In the genomic region with DNA sequence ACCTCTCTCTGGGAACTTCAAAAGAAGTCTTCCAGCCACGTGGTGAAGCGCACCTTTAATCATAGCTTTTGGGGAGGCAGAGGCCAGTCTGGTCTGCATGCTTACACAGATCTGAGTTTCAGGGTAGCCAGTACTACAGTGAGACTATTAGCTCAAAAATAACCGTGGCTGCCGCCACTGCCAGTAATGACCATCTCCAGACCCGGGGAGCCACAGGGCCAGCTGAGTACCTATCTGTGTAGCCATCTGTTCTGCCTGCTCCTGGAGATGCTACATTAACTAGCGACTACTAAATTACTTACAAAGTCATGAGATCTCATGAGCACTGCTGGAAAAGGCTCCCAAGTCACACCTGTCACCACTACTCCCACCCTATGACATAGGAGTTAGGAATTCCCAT, we compare ENCODE assay signal across 23 mouse cellular contexts. TPM values are rescaled to one million over a fixed set of nuclear protein-coding genes. Genes with fewer than 3 reads are reported as not detected.
DNase-seq lines count a peak whose midpoint lies in the region; ATAC-seq and TF ChIP-seq lines count a peak whose summit lies in the region.
"Had no signal": no experiment of that assay in that cellular context is flagged by ENCODE, and none has a peak within 500 bp of the region (broad histone marks: within the 10 kb centered on the region; RNA-seq: fewer than 3 reads in every experiment).

No protein-coding gene starts in this region.

- no peak for TF ChIP-seq CTCF in gastrocnemius, adult 2 months (IDR thresholded peaks at IDR 0.05)

- H3K36me3 ChIP-seq in hindbrain, embryonic 13.5 days = no peaks in the 10 kb centered on the region
- peaks cover 5% of the 10 kb centered on the region; the same call in 1 of the 2 replicates for H3K36me3 ChIP-seq in hindbrain, embryonic 10.5 days
- peaks cover 21% of the 10 kb centered on the region for H3K36me3 ChIP-seq in liver, embryonic 15.5 days (replicated peaks)
- H3K36me3 ChIP-seq: heart, embryonic 15.5 days; limb, embryonic 13.5 days; midbrain, embryonic 15.5 days had no signal

- intact Hi-C loops in gastrocnemius, adult 2 months (cut with DNase I) = no loop called here

- no peaks in the 10 kb centered on the region for H3K9me3 ChIP-seq in hindbrain, embryonic 13.5 days
- H3K9me3 ChIP-seq in hindbrain, embryonic 10.5 days = no peaks in the 10 kb centered on the region
- H3K9me3 ChIP-seq in liver, embryonic 15.5 days (replicated peaks) = no peaks in the 10 kb centered on the region
- H3K9me3 ChIP-seq: heart, embryonic 15.5 days; limb, embryonic 13.5 days; midbrain, embryonic 15.5 days had no signal

- H3K9ac ChIP-seq in hindbrain, embryonic 13.5 days = peak overlapping the region; percentile 43; the same call in 1 of the 2 replicates
- peak overlapping the region; percentile 33; the same call in 1 of the 2 replicates for H3K9ac ChIP-seq in liver, embryonic 15.5 days
- H3K9ac ChIP-seq: forebrain, postnatal 0 days; heart, embryonic 15.5 days; limb, embryonic 13.5 days; midbrain, embryonic 15.5 days had no signal

- no peak for DNase-seq in gastrocnemius, adult 2 months
- DNase-seq in gastrocnemius, adult 8-10 months (ENCODE audit: low spot score in 2 of 2) = no peak
- no peak for DNase-seq in hindbrain, embryonic 10.5 days (ENCODE audit: low spot score)
- peak; percentile 30 for DNase-seq in MN1 (ENCODE audit: low spot score)
- DNase-seq in adrenal gland, adult 2 months = no peak
- DNase-seq: B cell, adult 2 months; forebrain, postnatal 0 days; kidney, adult 11 months; kidney, postnatal 10 days; thymus, adult 18-20 months had no signal

- H3K4me1 ChIP-seq in hindbrain, embryonic 13.5 days (replicated peaks) = peaks cover 98% of the 10 kb centered on the region
- peaks cover 87% of the 10 kb centered on the region for H3K4me1 ChIP-seq in hindbrain, embryonic 10.5 days (replicated peaks)
- peaks cover 99% of the 10 kb centered on the region for H3K4me1 ChIP-seq in liver, embryonic 15.5 days (replicated peaks)

- H3K27me3 ChIP-seq in hindbrain, embryonic 13.5 days = no peaks in the 10 kb centered on the region
- no peaks in the 10 kb centered on the region for H3K27me3 ChIP-seq in hindbrain, embryonic 10.5 days (ENCODE audit: insufficient read depth, poor library complexity, severe bottlenecking)
- no peaks in the 10 kb centered on the region for H3K27me3 ChIP-seq in liver, embryonic 15.5 days
- H3K27me3 ChIP-seq: heart, embryonic 15.5 days; limb, embryonic 13.5 days; midbrain, embryonic 15.5 days had no signal

- H3K27ac ChIP-seq in gastrocnemius, adult 2 months = peak overlapping the region; percentile 2; the same call in 1 of the 2 replicates
- H3K27ac ChIP-seq in hindbrain, embryonic 13.5 days = 0 out of 2 replicates have a peak overlapping the region, but pooled peaks have one; percentile 30
- H3K27ac ChIP-seq in hindbrain, embryonic 10.5 days = no peak overlapping the region
- H3K27ac ChIP-seq in liver, embryonic 15.5 days (replicated peaks) = peak overlapping the region; percentile 99
- H3K27ac ChIP-seq: left cerebral cortex, adult 2 months; limb, embryonic 13.5 days; midbrain, embryonic 15.5 days had no signal

- whole genome bisulfite sequencing in hindbrain, embryonic 13.5 days = 65% methylated on average over 6 of the region's 6 CpGs
- WGBS in hindbrain, embryonic 10.5 days = 73% methylated on average over 6 of the region's 6 CpGs
- WGBS in liver, embryonic 15.5 days (ENCODE audit: insufficient replicate concordance) = 63% methylated on average over 6 of the region's 6 CpGs

- H3K4me2 ChIP-seq in hindbrain, embryonic 13.5 days = no peak overlapping the region
- H3K4me2 ChIP-seq in liver, embryonic 15.5 days = peak overlapping the region; percentile 82
- H3K4me2 ChIP-seq: limb, embryonic 13.5 days; midbrain, embryonic 15.5 days had no signal

- H3K4me3 ChIP-seq in gastrocnemius, adult 2 months = no peak overlapping the region
- H3K4me3 ChIP-seq in hindbrain, embryonic 13.5 days = no peak overlapping the region
- H3K4me3 ChIP-seq in hindbrain, embryonic 10.5 days = no peak overlapping the region
- H3K4me3 ChIP-seq in liver, embryonic 15.5 days (replicated peaks) = 0 out of 2 replicates have a peak overlapping the region, but pooled peaks have one; percentile 53
- H3K4me3 ChIP-seq: heart, embryonic 15.5 days; left cerebral cortex, adult 2 months; limb, embryonic 13.5 days; midbrain, embryonic 15.5 days had no signal

- ATAC-seq in hindbrain, embryonic 13.5 days (ENCODE audit: low FRiP score) = no peak
- ATAC-seq in liver, embryonic 15.5 days (ENCODE audit: insufficient read depth) = no peak
- ATAC-seq: forebrain, postnatal 0 days; hindbrain, embryonic 16.5 days; midbrain, embryonic 15.5 days had no signal

RNA-seq across cellular contexts. Expression of a gene that starts 6.3 kb away (rescaled TPM):
- total RNA-seq in gastrocnemius, adult 2 months (2021) = 10 to 100 TPM; 19.4 to 22.9 TPM
- 10 to 100 TPM; 22.4 to 27.6 (median 22.5) TPM for total RNA-seq in gastrocnemius, adult 8-10 months (2022)
- 14.1 and 14.8 TPM in 2 replicates for polyA plus RNA-seq in hindbrain, embryonic 13.5 days (2015; fragmentation: Nextera tagmentation; extraction: Ambion mirVana)
- polyA plus RNA-seq in hindbrain, embryonic 10.5 days (2016; fragmentation: Nextera tagmentation; extraction: Ambion mirVana) = 8.9 and 10.8 TPM in 2 replicates
- polyA plus RNA-seq in liver, embryonic 15.5 days (2015; fragmentation: Nextera tagmentation; extraction: Ambion mirVana) = 38.1 and 51.7 TPM in 2 replicates
- total RNA-seq in adrenal gland, adult 2 months (2021) = 10 to 100 TPM; 24.9 to 26.7 TPM
- polyA plus RNA-seq in adrenal gland, adult 2 months (2012; rRNA removed) = 21.8 and 24.6 TPM in 2 replicates

RNA-seq across cellular contexts. Expression of a gene that starts 11.2 kb away (rescaled TPM):
- not detected for total RNA-seq in gastrocnemius, adult 2 months (2021)
- total RNA-seq in gastrocnemius, adult 8-10 months (2022) = not detected
- polyA plus RNA-seq in hindbrain, embryonic 13.5 days (2015; fragmentation: Nextera tagmentation; extraction: Ambion mirVana) = 0.36 and 1.0 TPM in 2 replicates
- not detected in 2 replicates for polyA plus RNA-seq in hindbrain, embryonic 10.5 days (2016; fragmentation: Nextera tagmentation; extraction: Ambion mirVana)
- polyA plus RNA-seq in liver, embryonic 15.5 days (2015; fragmentation: Nextera tagmentation; extraction: Ambion mirVana) = not detected in 2 replicates
- not detected for total RNA-seq in adrenal gland, adult 2 months (2021)
- 0.40 TPM in 1 of 2 replicates, not detected in the other for polyA plus RNA-seq in adrenal gland, adult 2 months (2012; rRNA removed)
- total RNA-seq: adrenal gland, postnatal 4 days; common myeloid progenitor, adult 5-6 weeks; gastrocnemius, adult 18-20 months had no signal
- polyA plus RNA-seq: embryonic facial prominence, embryonic 11.5 days; heart, embryonic 15.5 days; limb, embryonic 13.5 days; lung, embryonic 16.5 days; stomach, embryonic 14.5 days had no signal

RNA-seq across cellular contexts. Expression of a gene that starts 44.3 kb away (rescaled TPM):
- total RNA-seq in gastrocnemius, adult 2 months (2021) = 1 to 10 TPM in 1 of 2 experiments, under 1 TPM in 1; 0.36 to 1.7 TPM
- total RNA-seq in gastrocnemius, adult 8-10 months (2022) = under 1 TPM; 0.15 to 0.75 (median 0.51) TPM
- 3.1 and 3.3 TPM in 2 replicates for polyA plus RNA-seq in hindbrain, embryonic 13.5 days (2015; fragmentation: Nextera tagmentation; extraction: Ambion mirVana)
- 8.6 and 11.1 TPM in 2 replicates for polyA plus RNA-seq in hindbrain, embryonic 10.5 days (2016; fragmentation: Nextera tagmentation; extraction: Ambion mirVana)
- polyA plus RNA-seq in liver, embryonic 15.5 days (2015; fragmentation: Nextera tagmentation; extraction: Ambion mirVana) = 28.8 and 32.7 TPM in 2 replicates
- 1 to 10 TPM; 2.4 to 2.6 TPM for total RNA-seq in adrenal gland, adult 2 months (2021)
- polyA plus RNA-seq in adrenal gland, adult 2 months (2012; rRNA removed) = 3.7 and 4.1 TPM in 2 replicates

RNA-seq across cellular contexts. Expression of a gene that starts 51.8 kb away (rescaled TPM):
- 10 to 100 TPM; 11.6 to 14.4 TPM for total RNA-seq in gastrocnemius, adult 2 months (2021)
- 10 to 100 TPM; 10.6 to 19.9 (median 11.2) TPM for total RNA-seq in gastrocnemius, adult 8-10 months (2022)
- polyA plus RNA-seq in hindbrain, embryonic 13.5 days (2015; fragmentation: Nextera tagmentation; extraction: Ambion mirVana) = 1.8 and 2.1 TPM in 2 replicates
- 3.8 and 6.6 TPM in 2 replicates for polyA plus RNA-seq in hindbrain, embryonic 10.5 days (2016; fragmentation: Nextera tagmentation; extraction: Ambion mirVana)
- polyA plus RNA-seq in liver, embryonic 15.5 days (2015; fragmentation: Nextera tagmentation; extraction: Ambion mirVana) = 7.2 and 7.5 TPM in 2 replicates
- total RNA-seq in adrenal gland, adult 2 months (2021) = 10 to 100 TPM in 1 of 2 experiments, 1 to 10 TPM in 1; 8.2 to 22.7 TPM
- 41.1 and 56.8 TPM in 2 replicates for polyA plus RNA-seq in adrenal gland, adult 2 months (2012; rRNA removed)
